Mouse (Mus musculus): ENCODE results near the gene Mtcl1.

GRCm38 (mm10) chr17:66352219-66352618 lies 97.3 kb downstream of the Mtcl1 start:
- TF ChIP-seq MEF2A (IDR thresholded peaks at IDR 0.05; ENCODE audit: borderline replicate concordance, low read depth, low read length) = no peak
- no peak for TF ChIP-seq CTCF (conservative IDR thresholded peaks at IDR 0.05 in 1 of 2, IDR thresholded peaks at IDR 0.05 in 1 of 2; ENCODE audit: low read depth in 2 of 2, low read length in 2 of 2)
- TF ChIP-seq POLR2A (IDR thresholded peaks at IDR 0.05; ENCODE audit: low read depth, low read length) = no peak
- no peak for TF ChIP-seq MXI1 (IDR thresholded peaks at IDR 0.05; ENCODE audit: low read depth, low read length)
- no peak for TF ChIP-seq E2F4 (IDR thresholded peaks at IDR 0.05; ENCODE audit: insufficient replicate concordance, low read depth, low read length)
- TF ChIP-seq GABPA (IDR thresholded peaks at IDR 0.05; ENCODE audit: insufficient replicate concordance, low read depth, low read length) = no peak
- no peak for TF ChIP-seq USF2 (conservative IDR thresholded peaks at IDR 0.05; ENCODE audit: low read depth, low read length)
- no peak for TF ChIP-seq TCF12 (IDR thresholded peaks at IDR 0.05; ENCODE audit: low read depth, low read length)
- no peak for TF ChIP-seq MAFK (IDR thresholded peaks at IDR 0.05; ENCODE audit: insufficient replicate concordance, low read length)
- TF ChIP-seq KAT2A (IDR thresholded peaks at IDR 0.05; ENCODE audit: insufficient replicate concordance, low read length) = no peak

Data from CH12.LX (cell line).